Mouse (Mus musculus) neural tube, embryonic 11.5 days (tissue): ENCODE results near the gene Nup98. TPM values are rescaled to one million over a fixed set of nuclear protein-coding genes. Genes with fewer than 3 reads are reported as not detected.
A peak's percentile ranks its signal among the peaks of the same experiment; 100 is the strongest.

Source experiments
- ATAC-seq: fragments of 200-750 bp; cut with Nextera tagmentation; 2 replicates; pipeline ENCODE4 v1.8.0; 2017; ENCODE audit warnings: moderate number of reproducible peaks, mild to moderate bottlenecking, moderate TSS enrichment, moderate library complexity; ENCODE audit not compliant: insufficient read depth, low FRiP score, low TSS enrichment
- DNase-seq: peaks from one replicate; pipeline ENCODE4 v3.0.0-alpha.2; 2015; ENCODE audit warnings: low spot score
- H3K27ac ChIP-seq: fragments of 300-500 bp; sonication (generic); 2 replicates; pipeline ENCODE4 v1.5.1; 2014; ENCODE audit warnings: low read depth, mild to moderate bottlenecking, low read length
- H3K27me3 ChIP-seq: fragments of 300-500 bp; sonication (generic); 2 replicates; pipeline ENCODE4 v1.6.1; 2014; ENCODE audit warnings: mild to moderate bottlenecking, low read length, mixed read lengths; ENCODE audit not compliant: control insufficient read depth, insufficient read depth
- H3K36me3 ChIP-seq: fragments of 300-500 bp; sonication (generic); 2 replicates; pipeline ENCODE4 v1.6.1; 2014; ENCODE audit warnings: mild to moderate bottlenecking, low read length, moderate library complexity, mixed read lengths; ENCODE audit not compliant: control insufficient read depth, insufficient read depth
- H3K4me1 ChIP-seq: fragments of 300-500 bp; sonication (generic); 2 replicates; pipeline ENCODE4 v1.6.1; 2014; ENCODE audit warnings: low read length, mixed read lengths; ENCODE audit not compliant: control insufficient read depth, insufficient read depth
- H3K4me2 ChIP-seq: fragments of 300-500 bp; sonication (generic); 2 replicates; pipeline ENCODE4 v1.6.1; 2014; ENCODE audit warnings: low read depth, mild to moderate bottlenecking, moderate library complexity
- H3K4me3 ChIP-seq: fragments of 300-500 bp; sonication (generic); 2 replicates; pipeline ENCODE4 v1.5.1; 2014; ENCODE audit warnings: low read depth, low read length
- H3K9ac ChIP-seq: fragments of 300-500 bp; sonication (generic); 2 replicates; pipeline ENCODE4 v1.6.1; 2014; ENCODE audit warnings: mild to moderate bottlenecking, low read length
- H3K9me3 ChIP-seq: fragments of 300-500 bp; sonication (generic); 2 replicates; pipeline ENCODE4 v1.6.1; 2016; ENCODE audit warnings: low read length; ENCODE audit not compliant: control insufficient read depth
- WGBS: fragments of 180-500 bp; shearing (Covaris S2); extraction: QIAGEN DNeasy Blood & Tissue Kit; methylation state at CpG from one replicate; pipeline ENCODE4 v1.1.7; 2014; 5-methylcytosine and 5-hydroxymethylcytosine counted together
- polyA plus RNA-seq: library from polyadenylated mRNA; unstranded; fragments of >200 nt; fragmentation: Nextera tagmentation; extraction: Ambion mirVana; gene quantifications from 2 replicates; pipeline ENCODE4 v1.2.1, GENCODE M21; 2014

Nup98 gene
- polyA plus RNA-seq, 1 experiment from 2014 or later = 45.9 TPM

DNA sequence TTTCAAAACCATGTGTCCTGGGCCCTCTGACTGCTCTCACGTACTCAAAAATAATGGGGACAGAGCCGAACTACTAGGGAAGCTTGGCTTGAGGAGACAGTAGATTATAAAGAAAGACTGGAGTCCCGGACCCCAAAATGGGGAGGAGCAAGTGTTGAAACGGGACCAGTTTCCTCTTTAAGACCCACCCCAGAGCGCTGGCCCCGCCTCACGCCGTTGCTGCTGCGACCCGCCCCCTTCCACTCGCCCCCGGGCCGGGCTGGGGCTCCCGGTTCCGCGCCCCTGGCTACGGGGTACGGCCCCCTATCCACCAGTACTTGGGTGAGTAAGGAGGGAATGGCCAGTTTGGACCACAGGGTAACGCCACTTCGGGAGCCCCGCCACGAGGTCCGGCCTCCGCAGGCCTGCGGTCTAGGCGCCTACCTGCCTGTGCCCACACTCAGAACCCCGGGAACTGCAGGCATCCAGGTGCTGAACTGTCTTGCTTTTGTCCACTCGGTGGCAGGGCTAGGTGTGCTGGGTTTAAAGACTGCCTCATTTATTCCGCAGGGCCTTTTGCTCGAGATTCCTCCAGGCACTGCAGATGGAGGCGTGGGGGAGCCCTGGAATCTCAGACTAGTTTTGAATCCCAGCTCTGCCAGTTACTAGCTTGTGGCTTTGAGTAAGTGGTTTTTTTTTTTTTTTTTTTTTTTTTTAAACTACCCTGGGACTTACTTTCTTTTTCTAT lies 13.0 kb upstream of the Nup98 start:
- H3K27me3 ChIP-seq = no peaks in the 10 kb centered on the region
- peak; percentile 83 for ATAC-seq
- 1% methylated on average over 31 of the region's 31 CpGs for WGBS
- H3K9ac ChIP-seq = peak overlapping the region; percentile 70
- H3K36me3 ChIP-seq = no peaks in the 10 kb centered on the region
- DNase-seq = peak; percentile 60
- H3K9me3 ChIP-seq = no peaks in the 10 kb centered on the region
- no peaks in the 10 kb centered on the region for H3K4me1 ChIP-seq
- peak overlapping the region; percentile 87 for H3K4me2 ChIP-seq
- no peak overlapping the region for H3K27ac ChIP-seq
- peak overlapping the region; percentile 57 for H3K4me3 ChIP-seq

DNA sequence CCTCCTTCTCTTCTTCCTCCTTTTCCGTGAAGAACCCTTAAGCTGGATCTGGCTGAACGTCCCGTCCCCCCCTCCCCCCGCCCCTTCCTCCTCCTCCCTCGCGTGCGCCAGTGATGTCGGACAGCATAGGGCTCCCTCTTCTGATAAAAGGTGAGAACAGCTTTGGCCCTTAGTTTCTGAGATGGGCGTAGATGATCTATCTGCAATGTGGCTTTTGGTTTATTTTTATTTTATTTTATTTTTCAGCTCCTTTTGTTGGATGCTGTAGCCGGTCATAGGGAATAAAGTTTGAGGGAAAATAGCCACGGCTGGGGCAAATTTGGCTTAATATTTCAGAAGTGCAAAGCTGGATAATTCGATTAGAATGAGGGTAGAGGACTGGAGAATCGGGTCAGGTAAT lies 12.4 kb upstream of the Nup98 start:
- H3K4me1 ChIP-seq = no peaks in the 10 kb centered on the region

DNA sequence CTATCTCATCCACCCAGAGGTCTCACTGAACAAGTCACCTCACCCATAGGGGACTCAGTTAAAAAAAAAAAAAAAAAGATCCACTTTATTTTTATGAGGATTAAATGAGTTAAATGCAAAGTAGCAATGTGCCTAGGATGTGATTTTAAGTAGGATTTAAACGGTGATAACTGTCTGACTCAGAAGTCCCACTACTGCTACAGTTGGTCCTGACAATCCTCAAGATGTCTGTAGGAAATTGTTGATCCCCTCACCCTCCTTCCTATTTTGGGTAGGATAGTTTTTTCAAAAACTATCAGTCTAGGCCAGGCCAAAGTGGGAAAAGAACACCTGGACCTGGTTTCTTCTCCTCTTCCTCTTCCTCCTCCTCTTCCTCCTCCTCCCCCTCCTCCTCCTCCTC lies 11.9 kb upstream of the Nup98 start:
- WGBS = 66% methylated on average over 1 of the region's 1 CpGs
- no peak overlapping the region for H3K4me3 ChIP-seq
- no peak overlapping the region for H3K4me2 ChIP-seq
- H3K36me3 ChIP-seq = no peaks in the 10 kb centered on the region
- no peaks in the 10 kb centered on the region for H3K4me1 ChIP-seq
- H3K27ac ChIP-seq = no peak overlapping the region
- no peaks in the 10 kb centered on the region for H3K27me3 ChIP-seq
- ATAC-seq = peak; percentile 36; the same call in 1 of the 2 replicates
- H3K9ac ChIP-seq = no peak overlapping the region
- no peaks in the 10 kb centered on the region for H3K9me3 ChIP-seq
- DNase-seq = no peak

More for the DNA sequence above, 12.4 kb upstream of the Nup98 start:
- H3K9ac ChIP-seq = no peak overlapping the region
- peak overlapping the region; percentile 87 for H3K4me2 ChIP-seq
- ATAC-seq = peak; percentile 79
- no peaks in the 10 kb centered on the region for H3K9me3 ChIP-seq
- H3K27me3 ChIP-seq = no peaks in the 10 kb centered on the region
- 1% methylated on average over 6 of the region's 13 CpGs for WGBS
- no peak overlapping the region for H3K27ac ChIP-seq
- peak overlapping the region; percentile 57 for H3K4me3 ChIP-seq
- H3K36me3 ChIP-seq = no peaks in the 10 kb centered on the region
- DNase-seq = peak; percentile 68

DNA sequence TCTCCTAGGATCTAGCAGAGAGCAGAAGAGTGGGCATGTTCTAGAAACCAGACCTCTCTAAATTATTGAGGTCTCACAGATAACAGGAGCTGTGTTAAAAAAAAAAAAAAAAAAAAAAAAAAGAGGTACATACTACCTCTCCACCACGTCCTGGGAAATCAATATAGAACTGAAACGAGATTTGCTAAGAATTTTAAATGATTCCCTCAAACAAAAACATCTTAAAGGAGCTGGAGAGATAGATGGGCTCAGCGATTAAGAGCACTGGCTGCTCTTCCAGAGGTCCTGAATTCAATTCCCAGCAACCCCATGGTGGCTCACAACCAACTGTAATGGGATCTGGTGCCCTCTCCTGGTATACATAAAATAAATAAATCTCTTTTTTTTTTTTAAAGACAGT lies 1.1 kb upstream of the Nup98 start:
- no peak for DNase-seq
- Histone ChIP-seq H3K27ac (no peak overlapping the region), H3K27me3 (no peaks in the 10 kb centered on the region), H3K36me3 (no peaks in the 10 kb centered on the region), H3K4me3 (peak overlapping the region; percentile 91), H3K9me3 (no peaks in the 10 kb centered on the region), H3K4me2 (peak overlapping the region; percentile 47), H3K9ac (peak overlapping the region; percentile 52; the same call in 1 of the 2 replicates), H3K4me1 (peaks cover 9% of the 10 kb centered on the region; the same call in 1 of the 2 replicates)
- no peak for ATAC-seq
- WGBS = 66% methylated on average over 3 of the region's 3 CpGs

DNA sequence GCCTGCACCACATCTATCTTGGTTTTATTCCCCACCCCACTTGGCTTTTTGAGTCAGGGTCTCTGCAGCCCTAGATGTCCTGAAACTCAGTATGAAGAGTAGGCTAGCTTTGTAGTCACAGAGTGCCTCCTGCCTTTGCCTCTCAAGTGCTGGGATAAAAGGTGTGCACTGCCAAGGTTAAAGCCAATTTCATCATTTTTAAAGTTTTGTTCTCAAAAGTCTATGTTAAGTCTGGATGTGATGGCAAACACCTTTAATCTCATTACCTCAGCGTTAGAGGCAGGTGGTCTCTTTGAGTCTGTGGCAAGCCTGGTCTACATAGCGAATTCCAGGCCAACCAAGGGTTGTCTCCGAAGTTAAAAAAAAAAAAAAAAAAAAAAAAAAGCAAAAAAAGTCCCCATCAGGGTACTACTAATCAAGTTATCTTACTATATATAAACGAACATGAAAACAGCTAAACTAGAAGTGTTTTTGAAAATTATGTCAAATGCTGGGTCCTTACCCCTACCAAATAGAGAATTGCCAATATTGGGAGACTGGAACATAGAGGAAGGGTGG lies 1.1 kb downstream of the Nup98 start:
- H3K4me2 ChIP-seq = peak overlapping the region; percentile 60
- peak overlapping the region; percentile 91 for H3K4me3 ChIP-seq
- peaks cover 9% of the 10 kb centered on the region; the same call in 1 of the 2 replicates for H3K4me1 ChIP-seq
- 57% methylated on average over 4 of the region's 4 CpGs for WGBS
- DNase-seq (no peak), ATAC-seq (no peak)
- H3K27ac ChIP-seq = no peak overlapping the region
- H3K36me3 ChIP-seq = no peaks in the 10 kb centered on the region
- no peaks in the 10 kb centered on the region for H3K9me3 ChIP-seq
- H3K9ac ChIP-seq = peak overlapping the region; percentile 79; the same call in 1 of the 2 replicates
- H3K27me3 ChIP-seq = no peaks in the 10 kb centered on the region

DNA sequence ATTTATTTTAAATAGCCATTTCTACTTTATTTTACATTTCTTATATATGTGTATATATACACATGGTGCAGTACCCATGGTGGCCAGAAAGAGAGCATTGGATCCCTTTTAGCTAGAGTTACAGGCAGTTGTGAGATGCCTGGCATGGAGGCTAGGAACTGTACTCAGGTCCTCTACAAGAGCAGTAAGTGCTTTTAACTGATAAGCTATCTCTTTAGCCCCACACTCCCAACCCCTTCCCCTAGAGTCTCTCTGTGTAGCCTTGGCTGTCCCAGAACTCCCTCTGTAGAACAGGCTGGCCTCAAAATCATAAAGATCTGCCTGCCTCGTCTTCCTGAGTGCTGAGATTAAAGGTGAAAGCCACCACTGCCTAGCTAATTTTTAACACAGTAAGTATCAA lies 4.3 kb downstream of the Nup98 start:
- no peak overlapping the region for H3K9ac ChIP-seq
- H3K4me1 ChIP-seq = peaks cover 9% of the 10 kb centered on the region; the same call in 1 of the 2 replicates
- H3K27me3 ChIP-seq = no peaks in the 10 kb centered on the region
- H3K4me2 ChIP-seq = no peak overlapping the region
- H3K27ac ChIP-seq = no peak overlapping the region
- no peak overlapping the region for H3K4me3 ChIP-seq
- DNase-seq (no peak), ATAC-seq (no peak)
- no peaks in the 10 kb centered on the region for H3K36me3 ChIP-seq
- H3K9me3 ChIP-seq = no peaks in the 10 kb centered on the region
- 97% methylated on average over 1 of the region's 1 CpGs for WGBS

DNA sequence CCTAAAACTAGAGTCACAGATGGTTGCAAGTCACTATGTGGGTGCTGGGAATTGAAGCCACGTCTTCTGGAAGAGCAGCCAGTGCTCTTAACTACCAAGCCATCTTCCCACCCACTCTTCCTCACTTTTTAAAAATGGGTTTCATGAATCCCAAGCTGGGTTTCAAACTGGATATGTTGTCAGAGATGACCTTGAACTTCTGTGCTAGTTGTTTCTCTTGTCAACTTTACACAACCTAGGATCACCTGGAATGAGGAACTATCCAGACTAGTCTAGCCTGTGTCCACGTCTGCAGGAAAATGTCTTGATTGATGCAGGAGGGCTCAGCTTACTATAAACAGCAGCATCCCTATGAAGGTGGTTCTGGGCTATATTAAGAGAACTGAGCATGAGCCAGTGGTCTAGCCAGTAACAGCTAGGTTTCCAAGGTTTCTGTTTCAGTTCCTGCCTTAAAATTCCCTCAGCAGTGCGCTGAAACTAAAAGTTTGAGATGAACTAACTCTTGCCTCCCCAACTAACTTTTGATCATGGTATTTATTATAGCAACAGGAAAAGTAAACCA lies 5.6 kb downstream of the Nup98 start:
- no peak overlapping the region for H3K9ac ChIP-seq
- no peaks in the 10 kb centered on the region for H3K36me3 ChIP-seq
- no peak for ATAC-seq
- no peak overlapping the region for H3K4me2 ChIP-seq
- no peaks in the 10 kb centered on the region for H3K9me3 ChIP-seq
- no peaks in the 10 kb centered on the region for H3K27me3 ChIP-seq
- DNase-seq = no peak
- no peak overlapping the region for H3K27ac ChIP-seq
- H3K4me1 ChIP-seq = peaks cover 9% of the 10 kb centered on the region; the same call in 1 of the 2 replicates
- 90% methylated on average over 3 of the region's 3 CpGs for WGBS
- no peak overlapping the region for H3K4me3 ChIP-seq

DNA sequence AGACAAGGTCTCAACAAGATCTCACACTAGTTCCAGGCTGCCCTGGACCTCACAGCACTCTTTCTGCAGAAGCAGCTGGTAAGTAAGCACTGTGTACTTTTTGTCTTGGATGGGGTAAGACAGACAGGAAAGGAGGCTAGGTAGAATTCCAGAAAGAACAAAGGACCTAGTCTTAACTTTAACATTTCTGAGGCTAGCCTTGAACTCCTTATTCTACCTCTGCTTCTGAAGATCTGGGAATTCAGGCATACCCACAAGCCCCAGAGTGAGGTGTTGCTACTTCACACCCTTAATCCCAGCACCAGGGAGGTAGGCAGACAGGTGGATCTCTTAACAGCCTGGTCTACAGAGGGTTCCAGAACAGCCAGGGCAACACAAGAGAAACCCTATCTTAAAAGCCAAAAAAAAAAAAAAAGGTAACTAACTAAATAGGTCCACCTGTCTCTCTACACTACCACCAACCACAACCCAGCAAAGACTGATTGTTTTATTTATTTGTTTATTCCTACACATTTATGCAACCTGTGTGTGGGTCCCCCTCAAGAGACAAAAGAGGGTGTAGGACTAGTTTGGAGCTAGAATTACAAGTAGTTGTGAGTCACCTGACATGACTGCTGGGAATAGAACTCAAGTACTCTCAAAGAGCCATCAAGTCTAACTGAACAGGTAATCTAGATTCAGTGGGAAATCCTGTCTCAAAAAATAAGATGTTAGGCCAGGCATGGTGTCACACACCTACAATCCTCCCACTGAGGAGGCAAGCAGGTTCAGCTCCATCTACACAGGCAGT lies 8.8 kb downstream of the Nup98 start:
- DNase-seq (no peak), ATAC-seq (no peak)
- Histone ChIP-seq H3K27ac (no peak overlapping the region), H3K27me3 (no peaks in the 10 kb centered on the region), H3K4me3 (no peak overlapping the region), H3K9ac (no peak overlapping the region), H3K4me2 (no peak overlapping the region), H3K36me3 (no peaks in the 10 kb centered on the region), H3K9me3 (no peaks in the 10 kb centered on the region), H3K4me1 (no peaks in the 10 kb centered on the region)
